Mouse (Mus musculus) liver (tissue): ENCODE results near the gene Pcgf6.
"Not testable (repeated sequence)": the region's sequence is repeated elsewhere in the genome, so short reads cannot be mapped to it uniquely, and the experiment has no call there.

Source experiments
- DNase-seq: peaks from one replicate; pipeline ENCODE4 v3.0.0-alpha.2; 2020; ENCODE audit warnings: mixed read lengths

Gene Pcgf6

DNA sequence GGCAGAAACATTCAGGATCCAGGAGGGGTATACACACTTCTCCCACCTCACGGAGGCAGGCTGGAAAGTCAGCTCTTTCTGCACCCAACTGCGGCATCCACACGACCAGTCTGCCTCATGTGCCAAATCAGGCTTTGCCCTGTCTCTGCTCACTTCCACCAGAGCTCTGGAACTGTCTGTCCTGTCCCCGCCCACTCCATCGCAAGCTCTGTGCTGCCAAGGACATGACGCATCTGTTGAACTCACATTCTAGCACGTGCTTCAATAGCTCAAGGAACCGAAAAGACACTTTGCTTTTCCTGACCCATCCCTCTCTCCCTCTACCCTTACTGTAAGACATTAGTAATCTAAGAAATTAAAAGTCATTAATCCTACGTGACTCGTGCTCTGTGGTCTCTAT is 25.8 kb downstream of the Pcgf6 start:
- no peak for DNase-seq

DNA sequence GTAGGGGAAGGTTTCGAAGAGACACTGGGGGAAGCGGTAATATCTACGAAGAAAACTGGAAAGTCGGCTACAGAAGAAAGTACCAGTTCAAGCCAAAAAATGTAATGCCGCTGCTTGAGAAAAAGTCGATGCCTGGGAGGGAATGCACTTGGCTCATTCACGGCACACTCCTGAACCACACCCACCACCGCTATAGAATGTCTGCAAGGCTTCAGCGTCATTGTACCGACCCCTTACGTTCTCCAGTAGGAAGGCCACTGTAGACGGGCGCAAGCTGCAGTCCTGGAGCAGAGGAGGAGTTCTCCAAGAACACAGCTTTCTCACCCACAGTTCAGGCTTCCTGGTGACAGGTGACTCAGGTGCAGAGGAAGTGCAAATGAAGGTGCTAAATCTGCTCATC is 27.2 kb downstream of the Pcgf6 start:
- DNase-seq, result no peak

DNA sequence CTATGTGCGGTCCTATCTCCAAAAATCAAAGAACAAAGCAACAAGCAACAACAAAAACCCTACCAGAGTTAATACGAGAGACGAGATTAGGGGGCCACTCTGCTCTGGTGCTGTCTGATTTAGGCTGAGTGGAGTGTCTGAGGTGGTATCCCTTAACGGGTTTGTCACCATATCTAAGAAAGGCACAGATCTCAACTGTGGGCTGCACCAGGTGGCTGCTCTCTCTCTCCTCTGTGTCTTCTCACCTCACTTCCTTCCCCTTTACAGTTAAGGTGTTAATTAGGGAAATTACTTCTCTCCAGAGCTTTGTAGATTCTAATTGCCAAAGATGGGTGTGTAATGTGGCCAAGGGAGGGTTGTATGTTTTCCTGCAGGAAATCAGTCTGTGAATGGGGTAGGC is 28.0 kb downstream of the Pcgf6 start:
- DNase-seq, result no peak

DNA sequence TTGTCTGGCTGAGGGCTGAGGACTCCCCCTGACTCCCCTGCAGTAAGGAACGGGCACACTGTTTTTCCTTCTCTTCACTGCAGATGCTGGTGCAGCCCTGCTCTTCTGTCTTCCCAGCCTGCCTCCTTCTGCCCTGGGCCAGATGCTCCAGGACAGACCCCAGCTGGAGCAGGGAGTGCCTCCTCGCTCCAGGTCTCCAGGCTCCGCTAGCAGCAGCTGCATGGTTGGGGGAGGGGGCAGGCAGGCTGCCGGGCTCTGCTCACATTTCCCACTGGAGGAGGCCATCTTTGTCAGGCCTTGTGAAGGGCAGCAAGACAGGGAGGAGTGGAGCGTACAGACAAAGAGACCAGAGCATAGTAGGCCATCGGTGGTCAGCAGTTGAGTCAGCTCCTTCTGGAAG is 31.4 kb downstream of the Pcgf6 start:
- no peak for DNase-seq

DNA sequence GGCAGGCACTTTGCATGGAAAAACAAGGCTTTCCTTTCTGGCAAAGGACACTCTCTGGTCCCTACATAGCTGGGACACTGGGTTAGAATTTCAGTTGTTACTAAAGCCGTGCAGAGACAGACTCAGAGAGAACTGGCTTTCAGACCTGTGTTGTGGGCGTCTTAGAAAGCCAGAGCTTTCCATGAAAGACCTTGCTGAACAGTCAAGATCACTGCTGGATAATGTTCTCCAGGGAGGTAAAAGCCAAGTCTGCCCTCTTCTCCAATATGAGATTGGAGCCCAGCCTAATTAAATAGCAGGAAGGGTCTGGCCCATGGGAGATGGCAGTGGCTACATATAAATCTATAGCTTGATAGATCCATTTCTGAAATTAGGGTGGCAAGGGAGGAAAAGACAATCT is 32.4 kb downstream of the Pcgf6 start:
- DNase-seq, result no peak

DNA sequence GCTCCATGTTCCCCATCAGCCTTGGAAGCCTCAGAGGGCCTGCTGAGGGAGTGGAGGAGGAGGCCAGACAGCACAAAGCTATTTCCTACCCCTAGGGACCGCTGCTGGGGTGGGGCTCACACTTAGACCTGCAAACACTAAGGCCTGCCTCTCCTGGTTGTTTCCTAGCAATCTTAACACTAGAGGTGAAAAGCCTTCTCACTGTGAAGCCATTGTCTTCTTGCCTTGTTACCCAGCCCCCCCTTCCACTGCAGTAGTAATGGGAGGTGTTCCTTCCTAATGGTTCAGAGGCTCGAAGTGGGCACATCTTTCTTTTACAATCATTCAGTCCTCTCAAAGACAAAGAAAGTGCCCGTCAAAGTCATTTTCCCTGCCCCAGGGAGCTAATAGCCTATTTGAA is 32.9 kb downstream of the Pcgf6 start:
- no peak for DNase-seq

DNA sequence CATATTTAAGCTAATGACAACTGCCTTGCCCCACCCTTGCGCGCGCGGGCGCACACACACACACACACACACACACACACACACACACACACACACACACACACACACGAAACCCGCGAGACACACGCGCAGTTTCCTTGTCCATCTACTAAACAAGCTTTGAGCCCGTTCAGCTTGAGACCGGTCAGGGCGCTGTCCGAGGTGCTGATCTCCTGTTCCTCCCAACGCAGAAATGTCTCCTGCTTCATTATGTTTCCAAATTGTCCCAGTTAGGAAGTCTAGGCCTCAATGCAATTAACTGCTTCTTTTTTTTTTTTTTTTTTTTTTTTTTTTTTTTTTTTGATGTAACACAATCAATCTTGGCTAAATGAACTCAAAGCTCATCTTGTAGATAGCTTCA is 34.2 kb downstream of the Pcgf6 start:
- peak; percentile 77 for DNase-seq

DNA sequence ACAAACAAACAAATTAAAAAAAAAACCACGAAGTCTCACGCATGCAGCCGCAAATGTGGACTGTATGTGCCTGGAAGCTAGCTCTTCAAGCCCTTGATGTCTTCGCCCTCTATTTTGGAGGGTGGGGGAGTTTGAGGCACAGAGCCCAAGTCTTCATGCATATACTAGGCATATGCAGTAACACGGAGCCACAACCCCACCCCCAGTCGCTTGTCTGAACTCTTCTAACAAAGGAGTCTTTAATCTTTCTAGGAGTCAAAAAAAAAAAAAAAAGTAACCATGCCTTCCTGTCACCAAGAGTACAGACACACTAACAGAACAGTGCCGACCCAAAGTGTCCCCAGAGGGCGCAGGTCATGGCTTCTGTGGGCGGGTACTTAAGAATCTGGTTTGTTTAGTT is 34.7 kb downstream of the Pcgf6 start:
- DNase-seq, result no peak

DNA sequence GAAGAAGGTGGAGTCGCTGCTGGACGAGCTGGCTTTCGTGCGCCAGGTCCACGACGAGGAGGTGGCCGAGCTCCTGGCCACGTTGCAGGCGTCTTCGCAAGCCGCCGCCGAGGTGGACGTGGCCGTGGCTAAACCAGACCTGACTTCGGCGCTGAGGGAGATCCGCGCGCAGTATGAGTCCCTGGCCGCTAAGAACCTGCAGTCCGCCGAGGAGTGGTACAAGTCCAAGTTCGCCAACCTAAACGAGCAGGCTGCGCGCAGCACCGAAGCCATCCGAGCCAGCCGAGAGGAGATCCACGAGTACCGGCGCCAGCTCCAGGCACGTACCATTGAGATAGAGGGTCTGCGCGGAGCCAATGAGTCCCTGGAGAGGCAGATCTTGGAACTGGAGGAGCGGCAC is 35.3 kb downstream of the Pcgf6 start:
- no peak for DNase-seq

DNA sequence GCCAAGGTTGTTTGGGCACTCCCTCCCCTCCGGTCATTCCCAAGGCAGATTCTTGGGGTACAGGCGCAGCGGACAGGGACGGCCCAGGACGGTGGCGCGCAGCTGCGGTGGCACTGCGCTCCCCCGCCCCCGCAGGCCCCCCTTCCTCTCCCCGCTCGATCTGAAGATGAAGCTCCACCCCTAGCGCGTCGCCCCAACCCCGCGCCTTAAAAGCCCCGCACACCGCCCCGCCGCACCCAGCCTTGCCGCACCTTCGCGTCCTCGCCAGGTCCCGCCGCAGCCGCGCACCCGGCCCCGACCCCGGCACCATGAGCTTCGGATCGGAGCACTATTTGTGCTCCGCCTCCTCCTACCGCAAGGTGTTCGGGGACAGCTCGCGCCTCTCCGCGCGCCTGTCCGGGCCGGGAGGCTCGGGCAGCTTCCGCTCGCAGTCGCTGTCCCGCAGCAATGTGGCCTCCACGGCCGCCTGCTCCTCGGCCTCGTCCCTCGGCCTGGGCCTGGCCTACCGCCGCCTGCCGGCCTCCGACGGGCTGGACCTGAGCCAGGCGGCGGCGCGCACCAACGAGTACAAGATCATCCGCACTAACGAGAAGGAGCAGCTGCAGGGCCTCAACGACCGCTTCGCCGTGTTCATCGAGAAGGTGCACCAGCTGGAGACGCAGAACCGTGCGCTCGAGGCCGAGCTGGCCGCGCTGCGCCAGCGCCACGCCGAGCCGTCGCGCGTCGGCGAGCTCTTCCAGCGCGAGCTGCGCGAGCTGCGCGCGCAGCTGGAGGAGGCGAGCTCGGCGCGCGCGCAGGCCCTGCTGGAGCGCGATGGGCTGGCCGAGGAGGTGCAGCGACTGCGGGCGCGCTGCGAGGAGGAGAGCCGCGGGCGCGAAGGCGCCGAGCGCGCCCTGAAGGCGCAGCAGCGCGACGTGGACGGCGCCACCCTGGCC is 36.0 kb downstream of the Pcgf6 start, which contains the start of the genes Ina and Nt5c2:
Ina (plus strand) TSS at position 252 of the 935 bp plus-strand sequence.
Nt5c2 (minus strand) TSS at position 707 of the 935 bp plus-strand sequence.
- peak; percentile 39 for DNase-seq

DNA sequence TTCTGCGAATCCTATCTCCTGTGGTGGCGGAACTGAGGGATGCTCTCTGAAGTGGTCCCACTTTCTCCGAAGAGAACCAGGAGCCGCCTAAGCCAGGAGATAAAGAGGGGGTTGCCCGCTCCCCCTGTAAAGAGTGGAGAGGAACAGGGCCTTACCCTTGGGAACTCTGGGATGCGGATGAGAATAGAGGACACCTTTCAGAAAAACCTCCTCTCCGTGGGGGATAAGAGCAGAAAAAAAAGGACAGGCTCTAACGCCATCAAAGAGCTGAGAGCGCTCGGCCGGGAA is 36.6 kb downstream of the Pcgf6 start:
- DNase-seq, result no peak

DNA sequence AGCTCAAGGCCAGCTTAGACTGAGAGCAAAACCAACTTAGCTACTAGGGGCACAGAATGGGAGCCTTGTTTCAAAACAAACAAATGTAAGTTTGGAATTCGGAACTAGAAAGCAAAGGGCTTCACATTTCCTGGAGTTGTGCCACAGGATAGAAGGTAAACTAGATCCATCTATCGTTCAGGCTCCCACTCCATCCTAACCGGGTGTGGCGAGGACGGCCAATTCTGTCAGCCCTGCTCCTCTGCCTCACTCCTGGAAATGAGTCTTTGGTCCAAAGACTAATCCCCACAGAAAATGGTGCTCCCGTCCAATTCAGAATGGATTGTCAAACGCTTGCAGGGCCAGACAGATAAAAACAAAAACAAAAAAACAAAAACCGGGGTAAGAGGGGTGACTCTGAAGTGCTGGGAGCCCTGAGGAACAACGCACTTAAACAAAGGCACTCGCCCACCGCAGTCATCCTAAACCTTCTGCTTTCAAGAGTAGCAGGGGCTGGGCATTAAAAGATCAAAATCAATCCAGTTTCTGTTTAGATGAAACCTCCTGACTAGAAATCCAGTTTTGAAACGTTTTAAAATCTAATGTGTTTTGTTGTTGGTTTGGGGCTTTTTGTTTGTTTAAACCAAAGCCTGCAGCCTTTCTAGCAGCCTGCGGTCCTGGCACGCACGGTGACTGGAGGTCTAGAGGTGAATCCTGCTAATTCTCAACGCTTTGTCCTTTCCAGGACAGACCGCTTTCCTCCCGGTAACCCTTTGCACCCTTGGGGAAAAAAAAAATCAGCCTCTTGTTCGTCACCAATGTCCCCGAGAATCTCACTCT is 37.2 kb downstream of the Pcgf6 start:
- DNase-seq, result no peak

DNA sequence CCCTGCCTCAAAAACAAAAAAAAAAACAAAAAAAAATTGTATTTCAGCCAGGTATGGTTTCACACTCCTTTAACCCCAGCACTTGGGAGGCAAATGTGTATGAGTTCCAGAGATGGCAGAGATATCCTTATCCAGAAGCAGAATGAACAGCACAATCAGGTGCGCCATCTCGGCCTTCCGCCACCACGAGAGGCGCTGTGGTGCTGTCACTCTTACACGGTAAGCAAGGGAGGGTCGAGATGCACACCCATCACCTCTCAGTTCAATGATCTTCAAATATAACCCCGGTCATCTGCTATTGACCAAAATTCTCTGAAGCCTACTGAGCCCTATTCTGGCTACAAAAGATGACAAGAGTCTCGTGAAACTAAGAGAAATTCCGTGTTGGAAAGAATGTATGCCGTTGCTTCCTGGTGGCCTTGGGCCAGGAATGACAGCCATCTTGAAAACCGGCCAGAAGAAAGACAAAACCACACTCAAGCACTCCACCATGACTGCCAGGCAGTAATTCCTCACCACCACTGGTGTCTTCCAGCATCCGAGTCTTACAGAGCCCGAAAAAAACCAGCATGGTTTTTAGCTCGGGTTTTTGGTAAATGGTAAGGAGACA is 38.1 kb downstream of the Pcgf6 start:
- DNase-seq, result no peak

DNA sequence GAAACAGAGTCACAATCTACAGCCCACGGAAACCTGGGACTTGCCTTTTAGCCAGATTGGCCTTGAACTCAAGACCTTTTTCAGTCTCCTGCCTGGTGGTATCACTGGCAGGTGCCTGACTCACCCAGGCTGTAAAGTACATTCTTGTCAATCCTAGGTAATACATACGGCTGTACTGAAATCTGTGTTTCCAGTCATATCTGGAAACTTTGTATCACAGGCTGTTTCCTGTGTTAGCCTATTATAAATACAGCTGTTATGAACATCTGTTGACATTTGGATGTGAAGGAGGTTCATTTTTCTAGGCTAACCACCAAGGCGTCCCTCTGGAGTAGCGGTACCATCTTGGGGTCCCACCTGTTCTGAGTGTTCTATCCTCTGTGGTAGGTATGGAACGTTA is 40.8 kb downstream of the Pcgf6 start:
- no peak for DNase-seq

DNA sequence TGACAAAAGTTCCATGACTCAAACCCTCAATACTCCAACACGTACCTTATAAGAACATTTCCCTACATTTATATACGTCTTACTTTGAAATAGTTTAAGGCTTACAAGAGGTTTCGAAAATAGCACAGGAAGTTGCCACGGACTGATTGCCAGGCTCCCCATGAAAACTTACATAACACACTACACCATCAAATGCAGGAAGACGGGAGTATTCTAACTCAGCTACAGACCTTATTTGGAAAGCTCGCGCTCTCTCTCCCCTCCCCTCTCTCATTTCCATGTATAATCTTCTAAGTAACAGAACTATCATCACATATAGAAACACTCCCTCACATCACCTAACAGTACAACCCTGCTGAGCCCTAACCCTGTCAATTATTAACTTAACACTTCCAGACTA is 41.3 kb downstream of the Pcgf6 start:
- no peak for DNase-seq

DNA sequence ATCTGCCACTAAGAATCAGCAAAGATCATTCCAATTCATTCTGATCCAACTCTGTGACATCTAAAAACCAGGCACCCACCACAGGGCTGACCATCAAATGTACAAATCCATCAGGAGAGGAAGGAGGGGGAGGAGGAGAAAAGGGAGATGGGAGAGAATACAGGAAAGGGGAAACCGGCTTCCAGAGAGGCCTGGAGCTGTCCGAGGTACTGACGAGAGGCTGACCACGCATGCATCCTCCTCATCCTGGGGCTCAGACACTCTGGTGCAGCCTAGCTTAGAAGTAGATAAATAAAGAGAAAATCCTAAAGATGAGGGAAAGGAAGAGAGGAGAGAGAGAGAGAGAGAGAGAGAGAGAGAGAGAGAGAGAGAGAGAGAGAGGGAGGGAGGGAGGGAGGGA is 44.4 kb downstream of the Pcgf6 start:
- DNase-seq, result peak; percentile 61

DNA sequence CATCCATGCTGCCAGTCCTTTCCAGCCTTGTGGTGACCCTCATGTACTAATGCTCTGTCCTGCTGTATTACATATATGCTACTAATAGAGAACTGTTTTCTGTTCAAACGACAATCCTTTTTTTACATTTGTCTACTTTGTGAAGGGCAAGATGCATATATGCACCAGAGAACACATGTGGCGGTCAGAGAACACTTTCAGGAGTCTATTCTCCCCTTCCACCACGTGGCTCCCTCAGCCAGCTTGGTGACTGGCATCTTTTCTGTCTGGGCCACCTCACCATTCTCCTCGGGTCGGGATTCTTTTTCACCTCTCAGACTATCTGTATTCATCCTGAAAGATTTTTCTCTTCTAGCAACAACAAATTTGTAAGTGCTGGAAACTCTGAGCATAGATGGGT is 44.8 kb downstream of the Pcgf6 start:
- no peak for DNase-seq

DNA sequence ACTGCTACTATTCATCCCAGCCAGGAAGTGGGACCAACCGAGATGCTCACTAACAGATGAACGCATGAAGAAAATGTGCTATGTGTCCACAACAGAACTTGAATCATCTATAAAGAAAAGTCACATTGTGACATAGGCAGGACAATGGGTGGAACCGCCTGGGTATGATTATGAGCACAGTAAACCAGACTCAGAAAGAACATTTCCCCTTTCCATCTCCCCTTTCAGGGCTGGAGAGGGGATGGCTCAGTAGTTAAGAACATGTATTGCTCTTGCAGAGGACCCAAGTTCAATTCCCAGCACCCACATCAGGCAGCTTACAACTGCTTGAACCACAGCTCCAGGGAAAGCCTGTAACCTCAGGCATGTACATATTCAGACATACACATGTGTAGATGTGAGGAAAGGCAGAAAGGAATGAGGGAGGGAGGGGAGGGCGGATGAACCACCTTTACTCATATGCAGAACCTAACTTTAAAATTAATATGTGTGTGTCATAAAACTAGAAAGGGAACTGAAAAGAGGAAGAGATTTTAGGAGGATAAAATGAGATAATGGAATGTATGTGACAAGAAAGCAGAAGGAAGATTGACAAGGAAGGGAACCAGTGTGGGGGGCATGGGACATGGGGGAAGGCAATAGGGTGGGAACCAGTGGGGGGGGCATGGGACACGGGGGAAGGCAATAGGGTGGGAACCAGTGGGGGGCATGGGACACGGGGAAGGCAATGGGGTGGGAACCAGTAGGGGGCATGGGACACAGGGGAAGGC is 46.8 kb downstream of the Pcgf6 start:
- no peak for DNase-seq

DNA sequence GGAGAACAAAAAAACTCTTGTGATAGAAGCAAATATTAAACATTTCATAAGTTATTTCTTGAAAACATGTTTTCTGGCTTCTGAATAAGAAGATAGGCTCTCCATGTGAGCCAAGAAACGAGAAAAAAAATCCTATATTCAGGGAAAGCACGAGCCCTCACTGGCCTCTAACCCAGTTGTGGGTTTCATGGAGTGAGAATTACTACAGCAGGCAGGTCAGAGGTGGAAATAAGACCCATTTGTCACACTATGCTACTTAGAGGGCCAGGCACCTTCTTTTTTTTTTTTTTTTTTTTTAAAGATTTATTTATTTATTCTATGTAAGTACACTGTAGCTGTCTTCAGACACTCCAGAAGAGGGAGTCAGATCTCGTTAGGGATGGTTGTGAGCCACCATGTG is 50.3 kb downstream of the Pcgf6 start:
- DNase-seq, result not testable (repeated sequence)

DNA sequence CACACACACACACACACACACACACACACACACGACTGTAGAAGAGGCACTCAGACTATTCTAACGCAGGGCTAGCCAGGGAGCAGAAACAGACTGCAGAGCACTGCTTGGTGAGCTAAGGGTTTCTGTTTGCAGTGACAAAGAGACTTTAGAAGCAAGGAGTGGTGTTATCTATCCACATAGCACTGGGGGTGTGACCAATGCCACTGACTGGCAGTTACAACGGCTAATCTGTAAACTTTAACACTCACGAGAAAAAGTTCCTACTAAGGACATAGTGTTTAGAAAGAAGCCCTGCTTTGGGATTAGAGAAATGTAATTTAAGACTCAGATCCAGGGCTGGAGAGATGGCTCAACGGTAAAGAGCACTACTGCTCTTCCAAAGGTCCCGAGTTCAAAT is 51.0 kb downstream of the Pcgf6 start:
- peak; percentile 52 for DNase-seq

DNA sequence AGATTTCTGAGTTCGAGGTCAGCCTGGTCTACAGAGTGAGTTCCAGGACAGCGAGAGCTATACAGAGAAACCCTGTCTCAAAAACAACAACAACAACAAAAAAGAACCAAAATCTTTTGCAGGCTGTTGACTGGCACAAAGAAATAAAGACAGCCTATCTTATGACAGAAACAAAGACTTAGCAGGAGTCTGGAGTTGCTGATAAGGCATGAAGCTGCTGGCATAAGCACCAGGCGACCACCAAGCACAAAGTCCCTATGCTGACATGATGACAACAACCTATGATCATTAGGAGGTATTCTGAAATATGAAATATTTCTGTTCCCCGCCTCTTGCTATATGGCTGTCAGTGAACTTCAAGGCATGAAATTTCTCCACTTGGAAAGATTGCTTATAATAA is 51.8 kb downstream of the Pcgf6 start:
- DNase-seq, result no peak

DNA sequence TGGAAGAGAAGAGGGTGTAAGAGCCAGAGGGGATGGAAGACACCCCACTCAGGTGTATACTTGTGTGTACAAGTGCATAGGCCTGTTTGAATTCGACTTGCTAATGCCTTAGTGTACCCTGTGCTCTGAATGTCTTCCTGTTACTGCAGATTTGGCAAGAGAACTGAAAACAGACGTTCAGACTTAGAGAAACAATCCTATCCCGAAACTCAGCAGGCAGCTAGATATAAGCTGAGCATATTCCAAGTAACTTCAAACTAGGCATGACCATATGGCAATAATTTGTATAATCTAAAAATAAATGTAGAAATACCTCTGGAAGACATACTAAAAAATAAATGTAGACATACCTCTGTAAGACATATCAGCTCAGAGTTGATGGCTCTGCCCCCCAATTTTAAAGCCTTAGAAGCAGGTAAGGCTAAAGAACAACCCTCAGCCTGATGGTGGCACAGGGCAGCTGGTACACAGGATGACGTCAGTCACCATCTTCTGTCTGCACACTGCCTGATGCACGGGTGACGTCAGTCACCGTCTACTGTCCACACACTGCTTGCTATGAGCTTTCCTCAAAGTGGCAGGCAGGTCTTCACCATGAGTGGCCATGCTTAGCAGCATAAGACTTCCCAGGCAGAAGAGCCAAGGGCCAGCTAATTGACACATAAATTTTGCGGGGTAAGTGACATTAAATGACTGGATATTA is 52.4 kb downstream of the Pcgf6 start:
- no peak for DNase-seq
